Comparison of ENCODE assay signal across 11 mouse cellular contexts in genomic region chr5:16024626-16025417, GRCm38 (mm10).
A peak's percentile ranks its signal among the peaks of the same experiment; 100 is the strongest.
DNase-seq lines count a peak whose midpoint lies in the region; ATAC-seq lines count a peak whose summit lies in the region.
"Had no signal": no experiment of that assay in that cellular context is flagged by ENCODE, and none has a peak within 500 bp of the region (broad histone marks: within the 10 kb centered on the region; RNA-seq: fewer than 3 reads in every experiment).

No protein-coding gene starts in this region.

- 0 out of 2 replicates have a peak, but pooled peaks cover 2% of the 10 kb centered on the region for H3K4me1 ChIP-seq in forebrain, embryonic 11.5 days (replicated peaks; ENCODE audit: control insufficient read depth, insufficient read depth, low read length)
- peaks cover 20% of the 10 kb centered on the region for H3K4me1 ChIP-seq in forebrain, embryonic 10.5 days
- H3K4me1 ChIP-seq in forebrain, embryonic 16.5 days (replicated peaks; ENCODE audit: control insufficient read depth, insufficient read depth, low read length) = peaks cover 3% of the 10 kb centered on the region; the same call in 1 of the 2 replicates
- peaks cover 7% of the 10 kb centered on the region; the same call in 1 of the 2 replicates for H3K4me1 ChIP-seq in midbrain, embryonic 14.5 days (ENCODE audit: control insufficient read depth, insufficient read depth, low read length)

- DNase-seq in forebrain, embryonic 11.5 days (ENCODE audit: low spot score) = peak; percentile 53
- no peak for DNase-seq in forebrain, embryonic 10.5 days (ENCODE audit: extremely low spot score, low spot score)
- DNase-seq in cerebellum, adult 18-20 months = peak; percentile 81 to 91
- peak; percentile 53 for DNase-seq in midbrain, embryonic 14.5 days
- no peak for DNase-seq in thymus, postnatal 4 days
- no peak for DNase-seq in adrenal gland, postnatal 14 days
- DNase-seq: heart, adult 2 months had no signal

- H3K4me3 ChIP-seq in forebrain, embryonic 11.5 days (ENCODE audit: low read depth, low read length) = no peak overlapping the region
- no peak overlapping the region for H3K4me3 ChIP-seq in forebrain, embryonic 10.5 days
- no peak overlapping the region for H3K4me3 ChIP-seq in forebrain, embryonic 16.5 days (replicated peaks; ENCODE audit: low read length)
- H3K4me3 ChIP-seq in midbrain, embryonic 14.5 days (replicated peaks; ENCODE audit: low read depth, low read length) = no peak overlapping the region
- H3K4me3 ChIP-seq: heart, adult 2 months had no signal

- H3K9ac ChIP-seq in forebrain, embryonic 11.5 days (ENCODE audit: low read length) = no peak overlapping the region
- H3K9ac ChIP-seq in forebrain, embryonic 16.5 days (replicated peaks; ENCODE audit: low read depth, low read length) = no peak overlapping the region
- no peak overlapping the region for H3K9ac ChIP-seq in midbrain, embryonic 14.5 days (replicated peaks; ENCODE audit: low read length)
- H3K9ac ChIP-seq: liver, embryonic 14.5 days had no signal

- ATAC-seq in forebrain, embryonic 11.5 days (replicated peaks; ENCODE audit: low FRiP score) = peak; percentile 84
- peak; percentile 94 for ATAC-seq in forebrain, embryonic 16.5 days
- ATAC-seq in midbrain, embryonic 14.5 days (ENCODE audit: low FRiP score, low TSS enrichment) = peak; percentile 50; the same call in 1 of the 2 replicates
- ATAC-seq in megakaryocyte, adult 5-6 weeks (ENCODE audit: poor library complexity, severe bottlenecking) = no peak

- no peaks in the 10 kb centered on the region for H3K36me3 ChIP-seq in forebrain, embryonic 11.5 days (ENCODE audit: control insufficient read depth, insufficient read depth, low read length)
- no peaks in the 10 kb centered on the region for H3K36me3 ChIP-seq in forebrain, embryonic 10.5 days (replicated peaks)
- H3K36me3 ChIP-seq in forebrain, embryonic 16.5 days (ENCODE audit: control insufficient read depth, insufficient read depth) = no peaks in the 10 kb centered on the region
- no peaks in the 10 kb centered on the region for H3K36me3 ChIP-seq in midbrain, embryonic 14.5 days (ENCODE audit: control insufficient read depth, insufficient read depth, low read length)

- H3K27ac ChIP-seq in forebrain, embryonic 11.5 days (ENCODE audit: low read depth, low read length) = no peak overlapping the region
- no peak overlapping the region for H3K27ac ChIP-seq in forebrain, embryonic 10.5 days
- H3K27ac ChIP-seq in forebrain, embryonic 16.5 days (ENCODE audit: low read length) = no peak overlapping the region; the same call in 1 of the 2 replicates
- no peak overlapping the region for H3K27ac ChIP-seq in midbrain, embryonic 14.5 days (replicated peaks; ENCODE audit: low read depth, low read length)
- H3K27ac ChIP-seq: heart, adult 2 months; liver, embryonic 14.5 days; macrophage had no signal

- no peaks in the 10 kb centered on the region for H3K9me3 ChIP-seq in forebrain, embryonic 11.5 days (ENCODE audit: control insufficient read depth, low read length)
- H3K9me3 ChIP-seq in forebrain, embryonic 10.5 days = no peaks in the 10 kb centered on the region
- H3K9me3 ChIP-seq in forebrain, embryonic 16.5 days (ENCODE audit: control insufficient read depth, low read length) = no peaks in the 10 kb centered on the region
- no peaks in the 10 kb centered on the region for H3K9me3 ChIP-seq in midbrain, embryonic 14.5 days (ENCODE audit: control insufficient read depth, low read length)

- H3K4me2 ChIP-seq in forebrain, embryonic 11.5 days (ENCODE audit: low read depth, low read length, severe bottlenecking) = no peak overlapping the region
- H3K4me2 ChIP-seq in forebrain, embryonic 16.5 days (ENCODE audit: low read length) = no peak overlapping the region
- no peak overlapping the region for H3K4me2 ChIP-seq in midbrain, embryonic 14.5 days (ENCODE audit: low read length)

- 34% methylated on average over 4 of the region's 4 CpGs for WGBS in forebrain, embryonic 11.5 days
- WGBS in forebrain, embryonic 10.5 days = 45% methylated on average over 4 of the region's 4 CpGs
- WGBS in forebrain, embryonic 16.5 days = 37% methylated on average over 4 of the region's 4 CpGs
- WGBS in midbrain, embryonic 14.5 days = 38% methylated on average over 4 of the region's 4 CpGs

- H3K27me3 ChIP-seq in forebrain, embryonic 11.5 days (ENCODE audit: control insufficient read depth, insufficient read depth, low read length) = no peaks in the 10 kb centered on the region
- no peaks in the 10 kb centered on the region for H3K27me3 ChIP-seq in forebrain, embryonic 10.5 days (ENCODE audit: poor library complexity, severe bottlenecking)
- no peaks in the 10 kb centered on the region for H3K27me3 ChIP-seq in forebrain, embryonic 16.5 days (replicated peaks; ENCODE audit: control insufficient read depth, insufficient read depth, low read length)
- no peaks in the 10 kb centered on the region for H3K27me3 ChIP-seq in midbrain, embryonic 14.5 days (ENCODE audit: control insufficient read depth, insufficient read depth, low read length)

Comparison
In these comparisons a context has a peak if more than half of its experiments do, and no peak if none do; other contexts are left out.
1. DNase-seq: peak in forebrain, embryonic 11.5 days (single experiment), cerebellum, adult 18-20 months (2 of 2) and midbrain, embryonic 14.5 days (single experiment); none in forebrain, embryonic 10.5 days (single experiment), thymus, postnatal 4 days (single experiment) and adrenal gland, postnatal 14 days (single experiment).